Mouse (Mus musculus) embryonic fibroblast, embryonic 13.5 days (primary cell): ENCODE results near the gene Tmem184c.

ENCODE experiments used
- CTCF ChIP-seq: IDR thresholded peaks from 2 replicates; pipeline ENCODE4 v1.5.1; 2011; ENCODE audit warnings: mild to moderate bottlenecking, control low read depth, low read length, moderate library complexity, borderline replicate concordance; ENCODE audit not compliant: insufficient read depth
- POLR2A ChIP-seq: IDR thresholded peaks from 2 replicates; pipeline ENCODE4 v1.6.1; 2011; ENCODE audit warnings: low read depth, mild to moderate bottlenecking, control low read depth, low read length, moderate library complexity

- no peak for TF ChIP-seq CTCF
- no peak for TF ChIP-seq POLR2A
These were observed 22.7 kb upstream of the Tmem184c start for GRCm38 (mm10) chr8:77633211-77633610.
